Mouse (Mus musculus) c-Kit-negative CD71-positive TER-119-positive erythroid progenitor cells, embryonic 14.5 days (primary cell): ENCODE data around the gene Cebpzos.

Experiments
- DNase-seq: peaks from one replicate; pipeline ENCODE4 v3.0.0-alpha.2; 2013; ENCODE audit warnings: low read depth, low spot score

The Cebpzos gene

DNA sequence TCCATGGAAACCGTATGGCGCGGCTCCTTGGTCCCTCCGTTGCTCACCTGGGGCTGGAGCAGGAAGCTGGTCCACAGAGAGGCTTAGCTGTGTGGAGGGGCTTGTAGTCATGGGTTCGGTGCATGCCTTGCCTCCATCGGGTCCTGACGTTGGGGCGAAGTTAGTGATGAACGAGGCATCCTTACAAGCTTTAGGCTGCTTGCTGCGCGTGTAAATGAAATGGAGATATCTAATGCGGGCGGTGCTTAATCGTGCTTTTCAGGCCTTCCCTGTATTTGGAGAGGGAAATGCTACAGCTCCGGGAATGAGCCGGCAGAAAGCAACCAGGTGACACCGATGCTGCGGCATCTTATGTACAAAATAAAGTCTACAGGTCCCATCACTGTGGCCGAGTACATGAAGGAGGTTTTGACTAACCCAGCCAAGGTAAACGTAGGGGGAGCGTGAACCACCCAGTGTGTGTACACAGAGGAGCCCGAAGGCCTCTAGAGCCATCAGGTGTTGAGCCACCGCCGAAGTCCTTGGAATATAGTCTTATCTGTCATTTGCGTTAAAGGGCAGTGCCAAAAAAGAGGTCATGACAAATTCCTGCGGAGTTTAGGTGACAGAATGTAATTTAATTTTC lies 21.0 kb downstream of the Cebpzos start:
- DNase-seq: no peak

DNA sequence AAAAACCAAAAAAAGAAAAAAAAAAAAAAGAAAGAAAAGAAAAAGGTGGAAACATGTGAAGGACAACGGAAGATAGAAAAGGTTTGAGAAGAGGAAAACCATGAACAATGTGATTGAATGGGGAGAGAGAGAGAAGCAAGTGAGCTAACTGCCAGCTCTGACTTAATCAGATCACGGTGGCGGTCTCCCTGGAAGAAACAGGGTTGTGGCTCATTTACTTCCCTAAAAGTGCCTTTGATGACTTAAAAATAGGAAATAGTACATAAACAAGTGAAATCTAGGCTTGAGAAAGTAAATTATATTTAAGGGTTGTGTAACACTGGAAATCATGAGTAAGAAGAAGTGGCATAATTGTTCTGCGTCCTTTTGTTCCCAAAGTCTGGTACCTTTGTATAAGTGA lies 22.6 kb downstream of the Cebpzos start:
- DNase-seq: no peak

DNA sequence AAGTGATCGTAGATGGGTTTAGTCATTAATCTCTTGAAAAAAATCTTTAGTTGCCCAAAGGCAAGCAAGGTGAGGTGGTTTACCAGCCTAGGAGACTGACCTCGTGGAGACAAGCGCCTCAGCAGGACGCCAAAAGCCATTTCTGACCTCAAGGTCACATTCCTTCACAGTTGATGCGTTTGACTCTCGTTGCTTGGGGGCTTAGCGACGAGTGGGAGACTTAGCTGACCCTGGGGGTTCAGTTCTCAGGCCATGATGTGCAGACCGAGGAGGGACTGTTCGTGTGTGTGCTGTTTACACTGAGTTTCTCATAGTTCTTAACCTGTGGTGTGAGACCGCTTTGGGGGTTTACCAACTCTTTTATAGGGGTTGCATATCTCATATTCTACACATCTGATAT lies 26.3 kb downstream of the Cebpzos start:
- DNase-seq: no peak

DNA sequence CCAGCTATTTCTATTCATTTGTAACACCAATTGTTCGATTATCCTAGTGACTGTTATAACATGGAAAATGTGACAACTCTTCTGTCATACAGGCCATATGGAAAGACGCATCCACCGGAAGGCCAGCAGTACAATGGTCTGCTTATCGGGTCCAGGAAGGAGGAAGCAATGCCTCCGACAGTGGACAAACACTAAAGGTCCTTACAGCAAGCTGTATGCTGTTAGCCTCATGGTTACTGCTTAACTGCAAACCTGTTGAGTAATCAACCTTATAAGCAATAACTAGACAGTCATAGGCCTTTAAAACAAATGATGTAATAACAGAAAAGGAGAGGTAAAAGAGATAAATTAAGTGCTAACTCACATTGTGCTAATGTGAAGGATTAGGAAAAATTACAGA lies 34.9 kb downstream of the Cebpzos start:
- DNase-seq: no peak

DNA sequence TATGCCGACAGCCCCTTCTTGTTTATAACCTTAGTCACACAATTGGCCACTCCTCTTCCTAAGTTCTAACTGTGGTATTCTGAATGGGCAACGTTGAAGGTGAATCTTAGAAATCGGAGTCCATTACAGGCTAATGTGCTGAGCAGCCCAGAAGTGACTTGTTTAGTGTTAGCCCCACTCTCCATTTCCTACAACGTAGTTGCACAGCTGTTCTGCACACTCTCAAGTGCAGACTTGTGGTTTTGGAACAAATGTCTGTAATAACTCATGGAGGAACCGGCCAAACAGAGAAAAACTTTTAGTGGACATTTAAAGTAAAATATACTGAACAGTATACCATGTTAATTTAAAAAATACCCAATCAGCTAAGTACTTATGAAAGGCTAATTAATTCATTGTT lies 35.8 kb downstream of the Cebpzos start:
- no peak for DNase-seq

- DNase-seq: no peak
These were observed 36.9 kb downstream of the Cebpzos start for GRCm38 (mm10) chr17:78953240-78953639.

GRCm38 (mm10) chr17:78959473-78959872 lies 43.2 kb downstream of the Cebpzos start:
- no peak for DNase-seq

DNA sequence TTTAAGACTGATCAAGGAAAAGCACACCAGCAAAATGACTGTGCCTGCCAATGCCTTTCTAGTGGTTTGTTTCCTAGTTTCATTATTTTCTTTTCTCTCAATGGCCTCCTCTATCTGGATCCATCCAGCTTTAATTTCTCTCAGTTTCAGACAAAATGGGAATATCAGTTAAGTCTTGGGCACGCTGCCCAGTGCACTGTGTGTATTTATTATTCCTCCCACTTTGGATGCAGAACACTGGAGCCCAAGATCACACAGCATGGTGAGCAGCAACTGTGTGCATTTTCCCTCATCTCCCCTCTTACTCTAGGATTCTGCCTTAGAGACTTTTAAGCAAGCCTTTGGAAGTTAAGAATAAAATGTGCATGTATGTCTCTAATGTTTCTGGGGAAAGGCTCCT lies 48.1 kb downstream of the Cebpzos start:
- DNase-seq: no peak

GRCm38 (mm10) chr17:78966092-78966883 lies 50.0 kb downstream of the Cebpzos start:
- DNase-seq: no peak

DNA sequence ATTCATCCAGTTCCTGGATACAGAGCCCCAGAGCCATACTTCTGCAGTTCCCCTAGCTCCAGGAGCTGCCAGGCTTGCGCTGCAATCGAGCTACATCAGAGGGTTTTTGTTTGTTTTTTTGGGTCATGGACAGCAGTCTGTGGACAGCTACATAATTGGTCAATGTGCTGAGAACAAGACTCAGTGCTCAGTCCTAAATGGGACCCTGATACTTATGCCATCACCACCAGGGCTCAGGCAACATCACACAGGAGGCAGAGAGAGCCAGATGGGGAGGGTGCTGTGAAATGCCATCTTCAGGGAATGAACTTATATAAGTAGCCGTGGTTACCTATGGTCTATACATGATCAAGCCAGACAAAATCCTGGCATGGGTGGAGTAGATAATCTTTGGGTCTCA lies 52.2 kb downstream of the Cebpzos start:
- no peak for DNase-seq
